Mouse (Mus musculus): ENCODE measurements around the gene Ppp3ca. TPM values are rescaled to one million over a fixed set of nuclear protein-coding genes. Genes with fewer than 3 reads are reported as not detected.

Ppp3ca gene
- polyA plus RNA-seq (2012; rRNA removed) (31.5 and 32.2 TPM in 2 replicates), polyA plus RNA-seq (2014; fragmentation: Nextera tagmentation; extraction: Ambion mirVana) (74.8 and 85.2 TPM in 2 replicates)

DNA sequence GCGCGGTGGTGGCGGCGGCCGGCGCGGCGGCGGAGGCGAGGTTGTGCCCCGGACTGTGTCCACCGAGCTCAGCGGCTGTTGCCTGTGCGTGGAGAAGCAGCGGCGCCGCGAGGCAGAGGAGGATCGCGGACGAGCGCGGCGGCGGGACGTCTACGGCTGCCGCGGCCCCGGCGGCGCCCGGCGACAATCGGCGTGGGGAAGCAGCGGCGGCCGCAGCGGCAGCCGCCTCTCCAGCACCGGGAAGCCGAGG lies at the start of gene Ppp3ca:
TSS of gene Ppp3ca (plus strand) at position 15 of the 250 bp plus-strand sequence.
- Histone ChIP-seq H3K9ac (ENCODE audit: low read depth, low read length, severe bottlenecking) (peak within 1 kb of the TSS; percentile 88), H3K9me3 (ENCODE audit: control insufficient read depth, low read length) (no peaks in the 10 kb centered on the region), H3K27ac (replicated peaks; ENCODE audit: low read depth, low read length) (peak within 1 kb of the TSS; percentile 90), H3K36me3 (ENCODE audit: control insufficient read depth, insufficient read depth, low read length) (no peaks in the 10 kb centered on the region), H3K27me3 (ENCODE audit: control insufficient read depth, insufficient read depth, low read length) (no peaks in the 10 kb centered on the region), H3K4me2 (replicated peaks; ENCODE audit: low read depth, low read length, severe bottlenecking) (peak within 1 kb of the TSS; percentile 83), H3K4me1 (ENCODE audit: control insufficient read depth, insufficient read depth, low read length) (peaks cover 3% of the 10 kb centered on the region; the same call in 1 of the 2 replicates), H3K4me3 (replicated peaks; ENCODE audit: low read length) (peak within 1 kb of the TSS; percentile 91)
- 0% methylated on average over 16 of the region's 43 CpGs for WGBS
- no peak for ATAC-seq (ENCODE audit: low FRiP score, low read depth)
- no peak for DNase-seq (ENCODE audit: low spot score)
- peak; percentile 31; the same call in 1 of the 2 replicates for TF ChIP-seq POLR2A (IDR thresholded peaks at IDR 0.05; ENCODE audit: borderline replicate concordance, extremely low read depth, insufficient read depth, insufficient read length)

DNA sequence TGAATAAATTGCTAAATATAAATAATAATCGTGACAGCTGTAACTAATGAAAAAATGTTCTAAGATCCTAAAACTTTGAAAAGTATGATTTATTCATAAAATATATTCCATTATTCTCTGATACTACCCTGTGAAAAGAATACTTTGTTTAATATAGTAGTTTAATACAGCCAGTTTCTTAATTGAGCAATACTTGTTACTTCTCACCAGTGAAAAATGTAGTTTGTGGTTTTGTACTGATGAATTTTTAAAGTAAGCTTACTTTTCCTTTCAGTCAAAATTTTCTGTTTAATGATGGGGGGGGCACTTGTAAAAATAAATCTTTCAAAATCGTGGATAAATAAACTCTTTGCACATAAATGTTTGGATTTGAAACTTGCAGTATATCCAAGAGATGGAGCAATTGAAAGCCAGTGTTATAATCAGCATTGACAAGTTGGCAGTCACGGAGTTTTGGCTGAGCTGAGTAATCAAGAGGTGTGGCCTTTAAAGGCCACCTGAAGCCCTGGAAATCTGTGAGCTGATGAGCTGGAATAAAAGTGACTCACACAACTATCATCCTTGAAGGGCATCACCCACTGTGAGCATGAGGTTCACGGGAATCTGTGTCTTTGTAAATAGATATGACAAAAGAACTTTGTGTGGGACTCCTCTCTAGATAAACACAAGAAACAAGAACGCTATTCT lies 29.2 kb upstream of the Ppp3ca start:
- Histone ChIP-seq H3K9me3 (ENCODE audit: control insufficient read depth, low read length) (no peaks in the 10 kb centered on the region), H3K4me1 (ENCODE audit: control insufficient read depth, insufficient read depth, low read length) (no peaks in the 10 kb centered on the region), H3K4me3 (replicated peaks; ENCODE audit: low read length) (no peak overlapping the region), H3K27ac (replicated peaks; ENCODE audit: low read depth, low read length) (no peak overlapping the region), H3K4me2 (replicated peaks; ENCODE audit: low read depth, low read length, severe bottlenecking) (no peak overlapping the region), H3K27me3 (ENCODE audit: control insufficient read depth, insufficient read depth, low read length) (no peaks in the 10 kb centered on the region), H3K9ac (ENCODE audit: low read depth, low read length, severe bottlenecking) (no peak overlapping the region), H3K36me3 (ENCODE audit: control insufficient read depth, insufficient read depth, low read length) (no peaks in the 10 kb centered on the region)
- WGBS: 77% methylated on average over 5 of the region's 5 CpGs
- DNase-seq (ENCODE audit: low spot score): no peak
- no peak for ATAC-seq (ENCODE audit: low FRiP score, low read depth)
- no peak for TF ChIP-seq POLR2A (IDR thresholded peaks at IDR 0.05; ENCODE audit: borderline replicate concordance, extremely low read depth, insufficient read depth, insufficient read length)

DNA sequence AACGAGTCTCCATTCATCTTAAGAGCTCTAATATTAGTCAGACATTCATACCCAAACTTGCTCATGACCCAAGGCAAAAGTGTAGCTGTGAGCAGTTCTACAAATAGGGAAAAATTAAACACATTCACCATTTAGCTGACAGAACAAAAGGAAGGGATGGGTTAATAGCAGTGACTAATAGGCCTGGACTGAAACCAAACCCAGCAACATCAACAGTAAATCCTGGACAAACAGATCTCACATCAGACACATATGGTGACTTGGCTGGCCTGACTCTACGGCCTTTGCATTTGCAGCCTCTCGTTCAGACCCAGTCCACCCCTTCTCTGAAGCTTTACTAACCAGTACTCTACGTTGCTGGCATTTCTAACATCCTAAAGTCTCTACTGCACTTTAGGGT lies 19.0 kb upstream of the Ppp3ca start:
- ATAC-seq (ENCODE audit: low FRiP score, low read depth) (no peak), DNase-seq (ENCODE audit: low spot score) (no peak)
- Histone ChIP-seq H3K4me3 (replicated peaks; ENCODE audit: low read length) (no peak overlapping the region), H3K4me2 (replicated peaks; ENCODE audit: low read depth, low read length, severe bottlenecking) (no peak overlapping the region), H3K36me3 (ENCODE audit: control insufficient read depth, insufficient read depth, low read length) (no peaks in the 10 kb centered on the region), H3K9me3 (ENCODE audit: control insufficient read depth, low read length) (no peaks in the 10 kb centered on the region), H3K4me1 (ENCODE audit: control insufficient read depth, insufficient read depth, low read length) (no peaks in the 10 kb centered on the region), H3K9ac (ENCODE audit: low read depth, low read length, severe bottlenecking) (no peak overlapping the region), H3K27ac (replicated peaks; ENCODE audit: low read depth, low read length) (no peak overlapping the region), H3K27me3 (ENCODE audit: control insufficient read depth, insufficient read depth, low read length) (no peaks in the 10 kb centered on the region)
- TF ChIP-seq POLR2A (IDR thresholded peaks at IDR 0.05; ENCODE audit: borderline replicate concordance, extremely low read depth, insufficient read depth, insufficient read length): no peak
- WGBS: 66% methylated on average over 4 of the region's 4 CpGs

DNA sequence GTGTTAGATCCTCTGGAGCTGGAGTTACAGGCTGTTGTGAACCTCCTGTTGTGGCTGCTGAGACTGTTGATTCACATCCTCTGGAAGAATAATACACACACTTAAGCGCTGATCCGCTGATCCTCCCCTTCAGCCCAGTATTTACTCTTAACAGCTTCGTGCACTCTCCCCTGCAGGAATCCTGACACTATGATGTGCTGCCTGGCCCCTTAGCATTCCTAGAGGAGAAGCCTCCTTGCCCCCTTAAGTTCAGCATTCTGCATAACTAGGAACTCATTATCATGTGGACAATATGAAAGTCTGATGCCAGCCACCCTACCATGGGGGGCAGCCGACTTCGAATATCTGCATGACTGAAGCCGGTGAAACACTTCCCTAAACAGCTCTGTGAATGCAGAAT lies 18.4 kb upstream of the Ppp3ca start:
- H3K4me2 ChIP-seq (replicated peaks; ENCODE audit: low read depth, low read length, severe bottlenecking): no peak overlapping the region
- WGBS: 47% methylated on average over 6 of the region's 6 CpGs
- H3K9ac ChIP-seq (ENCODE audit: low read depth, low read length, severe bottlenecking): no peak overlapping the region
- ATAC-seq (ENCODE audit: low FRiP score, low read depth) (no peak), DNase-seq (ENCODE audit: low spot score) (no peak)
- H3K4me3 ChIP-seq (replicated peaks; ENCODE audit: low read length): no peak overlapping the region
- no peak for TF ChIP-seq POLR2A (IDR thresholded peaks at IDR 0.05; ENCODE audit: borderline replicate concordance, extremely low read depth, insufficient read depth, insufficient read length)
- no peaks in the 10 kb centered on the region for H3K4me1 ChIP-seq (ENCODE audit: control insufficient read depth, insufficient read depth, low read length)
- no peaks in the 10 kb centered on the region for H3K9me3 ChIP-seq (ENCODE audit: control insufficient read depth, low read length)
- H3K27me3 ChIP-seq (ENCODE audit: control insufficient read depth, insufficient read depth, low read length): no peaks in the 10 kb centered on the region
- H3K36me3 ChIP-seq (ENCODE audit: control insufficient read depth, insufficient read depth, low read length): no peaks in the 10 kb centered on the region
- no peak overlapping the region for H3K27ac ChIP-seq (replicated peaks; ENCODE audit: low read depth, low read length)

DNA sequence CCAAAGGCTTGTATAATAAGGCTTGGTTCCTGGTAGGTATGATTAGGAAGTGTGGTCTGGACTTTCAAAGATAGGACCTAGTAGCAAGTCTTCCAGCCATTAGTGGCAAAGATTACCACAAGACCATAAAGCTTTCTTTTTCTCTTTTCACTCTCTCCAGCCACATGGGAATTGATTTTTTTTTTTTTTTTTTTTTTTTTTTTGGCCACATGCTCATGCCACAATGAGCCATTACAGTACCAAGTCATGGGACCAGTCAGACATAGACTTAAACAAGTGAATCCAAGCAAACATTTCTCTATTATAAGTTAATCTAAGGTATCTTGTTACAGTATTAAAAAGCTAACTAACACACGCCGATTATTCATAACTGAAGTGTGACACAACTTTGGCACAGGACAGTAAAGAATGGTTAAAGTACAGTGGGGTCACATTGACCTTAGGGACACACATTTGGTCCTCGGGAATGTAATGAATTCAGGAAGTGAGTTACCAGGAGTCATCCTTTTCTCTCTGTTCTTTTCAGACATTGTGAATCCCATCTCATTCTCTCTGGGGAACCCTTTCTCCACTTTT lies 13.4 kb upstream of the Ppp3ca start:
- ATAC-seq (ENCODE audit: low FRiP score, low read depth) (no peak), DNase-seq (ENCODE audit: low spot score) (no peak)
- Histone ChIP-seq H3K36me3 (ENCODE audit: control insufficient read depth, insufficient read depth, low read length) (no peaks in the 10 kb centered on the region), H3K4me2 (replicated peaks; ENCODE audit: low read depth, low read length, severe bottlenecking) (no peak overlapping the region), H3K27ac (replicated peaks; ENCODE audit: low read depth, low read length) (no peak overlapping the region), H3K9me3 (ENCODE audit: control insufficient read depth, low read length) (no peaks in the 10 kb centered on the region), H3K9ac (ENCODE audit: low read depth, low read length, severe bottlenecking) (no peak overlapping the region), H3K4me3 (replicated peaks; ENCODE audit: low read length) (no peak overlapping the region), H3K4me1 (ENCODE audit: control insufficient read depth, insufficient read depth, low read length) (no peaks in the 10 kb centered on the region), H3K27me3 (ENCODE audit: control insufficient read depth, insufficient read depth, low read length) (no peaks in the 10 kb centered on the region)
- TF ChIP-seq POLR2A (IDR thresholded peaks at IDR 0.05; ENCODE audit: borderline replicate concordance, extremely low read depth, insufficient read depth, insufficient read length): no peak
- WGBS: 86% methylated on average over 3 of the region's 3 CpGs

Data from limb, embryonic 14.5 days (tissue).